Mouse (Mus musculus) CH12.LX (cell line): ENCODE data around the gene Cnksr3. TPM values are rescaled to one million over a fixed set of nuclear protein-coding genes. Genes with fewer than 3 reads are reported as not detected.

Source experiments
- DNase-seq: peaks from one replicate; pipeline ENCODE4 v3.0.0-alpha.2; 2013; ENCODE audit errors: extremely low read depth
- H3K27ac ChIP-seq: 2 replicates; pipeline ENCODE4 v1.5.1; 2012; ENCODE audit warnings: low read depth, mild to moderate bottlenecking, control low read depth, moderate library complexity; ENCODE audit not compliant: insufficient read depth
- H3K27me3 ChIP-seq: replicated peaks from 2 replicates; pipeline ENCODE3; 2012; ENCODE audit warnings: inconsistent platforms
- H3K36me3 ChIP-seq, 2 experiments: replicated peaks in 1 of 2; 2 replicates each; pipeline versions ENCODE3 to v1.6.1; 2012; ENCODE audit warnings: inconsistent platforms in 1 of 2, low read length in 1 of 2, mild to moderate bottlenecking in 1 of 2, mixed read lengths in 1 of 2, moderate library complexity in 1 of 2; ENCODE audit not compliant: control insufficient read depth in 1 of 2, insufficient read depth in 1 of 2
- H3K4me1 ChIP-seq, 2 experiments: 2 replicates each; pipeline ENCODE4 v1.6.1; 2012; ENCODE audit warnings: inconsistent platforms in 1 of 2, moderate library complexity in 1 of 2; ENCODE audit not compliant: insufficient read depth in 2 of 2, control insufficient read depth in 1 of 2
- H3K4me2 ChIP-seq: 2 replicates; pipeline ENCODE4 v1.6.1; 2012; ENCODE audit warnings: low read depth, mild to moderate bottlenecking, control low read depth; ENCODE audit not compliant: poor library complexity, insufficient read depth, severe bottlenecking
- H3K4me3 ChIP-seq, 3 experiments: fragments of 150-350 bp in 1 of 3; sonication (generic) in 1 of 3; replicated peaks in 1 of 3; 2 replicates each; pipeline versions ENCODE3 to v1.5.1; 2011 to 2012; ENCODE audit warnings: low read depth in 2 of 3, low read length in 2 of 3, mild to moderate bottlenecking in 2 of 3, moderate library complexity in 2 of 3, control low read depth in 1 of 3, improper control_type of control experiment in 1 of 3, inconsistent platforms in 1 of 3, mixed read lengths in 1 of 3; ENCODE audit not compliant: poor library complexity in 1 of 3
- H3K79me2 ChIP-seq: replicated peaks from 2 replicates; pipeline ENCODE4 v1.6.1; 2012; ENCODE audit warnings: mild to moderate bottlenecking, moderate library complexity; ENCODE audit not compliant: control insufficient read depth, poor library complexity, insufficient read depth, severe bottlenecking; ENCODE audit errors: extremely low read depth
- H3K9ac ChIP-seq: 2 replicates; pipeline ENCODE4 v1.6.1; 2012; ENCODE audit warnings: low read depth, mild to moderate bottlenecking, control low read depth, moderate library complexity; ENCODE audit not compliant: insufficient read depth
- H3K9me3 ChIP-seq: replicated peaks from 2 replicates; pipeline ENCODE3; 2012; ENCODE audit warnings: low read length, inconsistent platforms, mixed read lengths
- BHLHE40 ChIP-seq: IDR thresholded peaks from 2 replicates; pipeline ENCODE4 v1.6.1; 2011; ENCODE audit warnings: mild to moderate bottlenecking, low read depth, low read length, improper control_type of control experiment
- E2F4 ChIP-seq: IDR thresholded peaks from 2 replicates; pipeline ENCODE4 v1.6.1; 2011; ENCODE audit warnings: low read depth, low read length, improper control_type of control experiment; ENCODE audit not compliant: insufficient replicate concordance
- ELF1 ChIP-seq: IDR thresholded peaks from 2 replicates; pipeline ENCODE4 v1.6.1; 2014; ENCODE audit warnings: low read depth, mild to moderate bottlenecking, inconsistent platforms, low read length, improper control_type of control experiment
- EP300 ChIP-seq: IDR thresholded peaks from 2 replicates; pipeline ENCODE4 v1.6.1; 2011; ENCODE audit warnings: low read length, improper control_type of control experiment
- ETS1 ChIP-seq: conservative IDR thresholded peaks from 2 replicates; pipeline ENCODE4 v1.6.1; 2012; ENCODE audit warnings: low read depth, mild to moderate bottlenecking, inconsistent platforms, low read length, improper control_type of control experiment, moderate library complexity
- GABPA ChIP-seq: IDR thresholded peaks from 2 replicates; pipeline ENCODE4 v1.6.1; 2012; ENCODE audit warnings: low read depth, low read length, improper control_type of control experiment, inconsistent platforms; ENCODE audit not compliant: insufficient replicate concordance
- HCFC1 ChIP-seq: IDR thresholded peaks from 2 replicates; pipeline ENCODE4 v1.6.1; 2012; ENCODE audit warnings: low read depth, mild to moderate bottlenecking, inconsistent platforms, low read length, improper control_type of control experiment
- IRF4 ChIP-seq: IDR thresholded peaks from 2 replicates; pipeline ENCODE4 v1.6.1; 2014; ENCODE audit warnings: low read depth, mild to moderate bottlenecking, inconsistent platforms, low read length, improper control_type of control experiment
- JUN ChIP-seq: IDR thresholded peaks from 2 replicates; pipeline ENCODE4 v1.6.1; 2011; ENCODE audit warnings: low read depth, mild to moderate bottlenecking, low read length, improper control_type of control experiment, moderate library complexity; ENCODE audit not compliant: insufficient read depth
- JUND ChIP-seq: conservative IDR thresholded peaks from 2 replicates; pipeline ENCODE4 v1.6.1; 2011; ENCODE audit warnings: low read depth, low read length, improper control_type of control experiment
- KAT2A ChIP-seq: IDR thresholded peaks from 2 replicates; pipeline ENCODE4 v1.6.1; 2012; ENCODE audit warnings: low read length, improper control_type of control experiment, inconsistent platforms; ENCODE audit not compliant: insufficient replicate concordance
- MAFK ChIP-seq: IDR thresholded peaks from 2 replicates; pipeline ENCODE4 v1.6.1; 2011; ENCODE audit warnings: low read length, improper control_type of control experiment; ENCODE audit not compliant: insufficient replicate concordance
- MAZ ChIP-seq: IDR thresholded peaks from 2 replicates; pipeline ENCODE4 v1.6.1; 2012; ENCODE audit warnings: low read depth, mild to moderate bottlenecking, inconsistent platforms, low read length, improper control_type of control experiment, moderate library complexity
- MEF2A ChIP-seq: IDR thresholded peaks from 2 replicates; pipeline ENCODE4 v1.6.1; 2014; ENCODE audit warnings: low read depth, mild to moderate bottlenecking, inconsistent platforms, low read length, improper control_type of control experiment, borderline replicate concordance
- NRF1 ChIP-seq: IDR thresholded peaks from 2 replicates; pipeline ENCODE4 v1.6.1; 2014; ENCODE audit warnings: low read depth, mild to moderate bottlenecking, inconsistent platforms, low read length, improper control_type of control experiment, moderate library complexity
- POLR2A ChIP-seq: IDR thresholded peaks from 2 replicates; pipeline ENCODE4 v1.6.1; 2011; ENCODE audit warnings: low read depth, mild to moderate bottlenecking, improper control_type of control experiment, low read length
- RCOR1 ChIP-seq: conservative IDR thresholded peaks from 2 replicates; pipeline ENCODE4 v1.6.1; 2012; ENCODE audit warnings: low read depth, mild to moderate bottlenecking, inconsistent platforms, low read length, improper control_type of control experiment
- SIN3A ChIP-seq: IDR thresholded peaks from 2 replicates; pipeline ENCODE4 v1.6.1; 2012; ENCODE audit warnings: low read length, improper control_type of control experiment, inconsistent platforms
- SMC3 ChIP-seq: IDR thresholded peaks from 2 replicates; pipeline ENCODE4 v1.6.1; 2011; ENCODE audit warnings: low read depth, low read length, improper control_type of control experiment
- TBP ChIP-seq: conservative IDR thresholded peaks from 2 replicates; pipeline ENCODE4 v1.6.1; 2011; ENCODE audit warnings: low read depth, low read length, improper control_type of control experiment
- UBTF ChIP-seq: IDR thresholded peaks from 2 replicates; pipeline ENCODE4 v1.6.1; 2012; ENCODE audit warnings: low read depth, mild to moderate bottlenecking, inconsistent platforms, low read length, improper control_type of control experiment, moderate library complexity
- USF1 ChIP-seq: IDR thresholded peaks from 2 replicates; pipeline ENCODE4 v1.6.1; 2014; ENCODE audit warnings: low read depth, mild to moderate bottlenecking, inconsistent platforms, low read length, improper control_type of control experiment
- ZKSCAN1 ChIP-seq: IDR thresholded peaks from 2 replicates; pipeline ENCODE4 v1.6.1; 2012; ENCODE audit warnings: low read depth, inconsistent platforms, low read length, improper control_type of control experiment, borderline replicate concordance
- ZNF384 ChIP-seq: IDR thresholded peaks from 2 replicates; pipeline ENCODE4 v1.6.1; 2012; ENCODE audit warnings: low read depth, low read length, improper control_type of control experiment, inconsistent platforms
- dilution Hi-C: fragments of 300-500 bp; cut with MboI; formaldehyde crosslinking; loops from 2 replicates; pipeline ENCODE4 v1.14.3; 2020; ENCODE audit warnings: low sequenced_read_pairs; ENCODE audit not compliant: extremely low pct_unique_long_range_greater_than_20kb, extremely low pct_ligation_motif_present
- in situ Hi-C: fragments of 300-500 bp; cut with MboI; formaldehyde crosslinking; loops from 3 replicates; pipeline ENCODE4 v1.14.3; 2019; ENCODE audit warnings: low sequenced_read_pairs, low pct_ligation_motif_present, low pct_unique_long_range_greater_than_20kb, mixed read lengths
- polyA plus RNA-seq: library from polyadenylated mRNA; unstranded; fragments of >175 nt; gene quantifications from 2 replicates; pipeline ENCODE4 v1.2.1, GENCODE M21; 2012; ENCODE audit warnings: low read depth; ENCODE audit not compliant: insufficient read length
- total RNA-seq, 2 experiments: library from RNA; depleted of rRNA; stranded (reverse); fragments of 300-350 nt in 1 of 2; fragments of >200 nt in 1 of 2; gene quantifications; 2 replicates each; pipeline ENCODE4 v1.2.3; 2012 to 2014

Cnksr3 gene
- total and polyA plus RNA-seq, 3 experiments = 0.72 to 3.9 (median 2.9) TPM

GRCm38 (mm10) chr10:7214718-7215117 is 2.7 kb upstream of the Cnksr3 start:
- no peaks in the 10 kb centered on the region for H3K36me3 ChIP-seq
- no peak overlapping the region for H3K27ac ChIP-seq
- H3K4me2 ChIP-seq = no peak overlapping the region
- TF ChIP-seq MAFK (peak; percentile 94), ETS1 (peak; percentile 60), NRF1 (no peak)
- H3K9me3 ChIP-seq = no peaks in the 10 kb centered on the region
- H3K4me1 ChIP-seq = peaks cover 7 to 38% of the 10 kb centered on the region in 2 experiments
- no peaks in the 10 kb centered on the region for H3K27me3 ChIP-seq
- in situ Hi-C loops = no loop called here
- peak; percentile 46 for DNase-seq
- no peak overlapping the region for H3K4me3 ChIP-seq
- no peaks in the 10 kb centered on the region for H3K79me2 ChIP-seq
- dilution Hi-C loops = no loop called here
- H3K9ac ChIP-seq = no peak overlapping the region

GRCm38 (mm10) chr10:7213066-7213630 is 1.1 kb upstream of the Cnksr3 start:
- no peak overlapping the region for H3K27ac ChIP-seq
- H3K79me2 ChIP-seq = no peaks in the 10 kb centered on the region
- TF ChIP-seq BHLHE40 (no peak), HCFC1 (no peak), GABPA (no peak)
- no peak for DNase-seq
- peaks cover 7 to 40% of the 10 kb centered on the region in 2 experiments for H3K4me1 ChIP-seq
- dilution Hi-C loops = no loop called here
- in situ Hi-C loops = no loop called here
- no peak overlapping the region for H3K4me3 ChIP-seq
- H3K9ac ChIP-seq = no peak overlapping the region
- peak overlapping the region; percentile 85; the same call in 1 of the 2 replicates for H3K4me2 ChIP-seq
- no peaks in the 10 kb centered on the region for H3K36me3 ChIP-seq
- H3K9me3 ChIP-seq = no peaks in the 10 kb centered on the region
- H3K27me3 ChIP-seq = no peaks in the 10 kb centered on the region

GRCm38 (mm10) chr10:7212537-7212936 is 500 bp upstream of the Cnksr3 start:
- Histone ChIP-seq H3K36me3 (no peaks in the 10 kb centered on the region), H3K9me3 (no peaks in the 10 kb centered on the region), H3K4me2 (peak overlapping the region; percentile 85), H3K79me2 (no peaks in the 10 kb centered on the region), H3K9ac (no peak overlapping the region; the same call in 1 of the 2 replicates), H3K4me3 (peak overlapping the region; percentile 51 to 77 (median 66)), H3K27me3 (no peaks in the 10 kb centered on the region), H3K4me1 (peaks cover 7 to 40% of the 10 kb centered on the region in 2 experiments), H3K27ac (no peak overlapping the region)
- peak; percentile 28; the same call in 1 of the 2 replicates for TF ChIP-seq EP300
- peak; percentile 79 for TF ChIP-seq ZNF384
- TF ChIP-seq UBTF = no peak
- TF ChIP-seq TBP = no peak
- peak; percentile 91 for TF ChIP-seq ETS1
- no peak for TF ChIP-seq SMC3
- 0 out of 2 replicates have a peak, but pooled peaks have one; percentile 38 for TF ChIP-seq E2F4
- TF ChIP-seq USF1 = no peak
- no peak for TF ChIP-seq JUN
- TF ChIP-seq IRF4 = peak; percentile 72
- peak; percentile 87 for TF ChIP-seq MEF2A
- TF ChIP-seq POLR2A = no peak
- TF ChIP-seq SIN3A = peak; percentile 34; the same call in 1 of the 2 replicates
- no peak for TF ChIP-seq ELF1
- 0 out of 2 replicates have a peak, but pooled peaks have one; percentile 14 for TF ChIP-seq MAFK
- peak; percentile 42; the same call in 1 of the 2 replicates for TF ChIP-seq BHLHE40
- no peak for TF ChIP-seq KAT2A
- TF ChIP-seq RCOR1 = no peak; the same call in 1 of the 2 replicates
- TF ChIP-seq MAZ = no peak
- TF ChIP-seq JUND = no peak
- no peak for TF ChIP-seq ZKSCAN1
- peak; percentile 73 for DNase-seq
- dilution Hi-C loops (no loop called here), in situ Hi-C loops (no loop called here)
